Mouse (Mus musculus): ENCODE data around the gene Bnip1.

Bnip1 gene

DNA sequence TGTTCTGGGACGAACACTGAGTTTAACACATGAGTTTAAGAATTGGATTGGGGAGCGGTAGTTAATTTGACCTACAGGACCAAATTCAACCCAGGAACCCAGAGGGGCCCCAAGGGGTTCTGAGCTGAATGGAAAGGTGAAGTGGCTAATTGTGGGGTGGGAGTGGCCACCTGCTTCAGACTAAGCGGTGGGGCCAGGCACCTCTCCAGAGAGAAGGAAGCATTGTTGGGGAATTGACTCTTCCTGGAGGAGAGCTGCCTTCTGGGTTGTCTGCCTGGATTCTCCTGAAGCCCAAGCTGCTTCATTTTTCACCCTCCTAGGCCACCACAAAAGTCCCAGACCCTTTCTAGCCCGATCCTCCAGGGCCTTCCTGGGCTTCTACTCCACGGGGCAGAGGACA, 61.1 kb downstream of the Bnip1 start:
- no peak for DNase-seq
